Mouse (Mus musculus): ENCODE data around the gene Zfp955b. TPM values are rescaled to one million over a fixed set of nuclear protein-coding genes. Genes with fewer than 3 reads are reported as not detected.
"Not testable (repeated sequence)": the region's sequence is repeated elsewhere in the genome, so short reads cannot be mapped to it uniquely, and the experiment has no call there.

The Zfp955b gene
- 9.8 and 10.4 TPM in 2 replicates for polyA plus RNA-seq (2014; fragmentation: Nextera tagmentation; extraction: Ambion mirVana)

GRCm38 (mm10) chr17:33289039-33289875 is at the start of gene Zfp955b:
Zfp955b (plus strand) TSS chr17:33289544.
- H3K4me3 ChIP-seq (ENCODE audit: low read depth, low read length); H3K27ac ChIP-seq (ENCODE audit: low read depth, low read length); H3K4me2 ChIP-seq (replicated peaks; ENCODE audit: low read depth, low read length); DNase-seq (ENCODE audit: low spot score); H3K9me3 ChIP-seq (ENCODE audit: control insufficient read depth, low read length); H3K4me1 ChIP-seq (replicated peaks; ENCODE audit: control insufficient read depth, insufficient read depth, low read length); H3K27me3 ChIP-seq (ENCODE audit: control insufficient read depth, insufficient read depth, low read length); H3K9ac ChIP-seq (ENCODE audit: low read depth, low read length); H3K36me3 ChIP-seq (ENCODE audit: control insufficient read depth, insufficient read depth, low read length): not testable (repeated sequence)
- peak; percentile 99 for ATAC-seq (ENCODE audit: low FRiP score)
- no CpG with 5 or more reads among the region's 25 CpGs for WGBS

GRCm38 (mm10) chr17:33254530-33255318 is 34.6 kb upstream of the Zfp955b start, which contains the start of gene Zfp955a:
Zfp955a (minus strand) TSS chr17:33255145.
- H3K4me3 ChIP-seq (ENCODE audit: low read depth, low read length); DNase-seq (ENCODE audit: low spot score); H3K4me2 ChIP-seq (replicated peaks; ENCODE audit: low read depth, low read length); H3K36me3 ChIP-seq (ENCODE audit: control insufficient read depth, insufficient read depth, low read length); H3K9ac ChIP-seq (ENCODE audit: low read depth, low read length); H3K27ac ChIP-seq (ENCODE audit: low read depth, low read length); H3K9me3 ChIP-seq (ENCODE audit: control insufficient read depth, low read length); H3K27me3 ChIP-seq (ENCODE audit: control insufficient read depth, insufficient read depth, low read length); H3K4me1 ChIP-seq (replicated peaks; ENCODE audit: control insufficient read depth, insufficient read depth, low read length): not testable (repeated sequence)
- 36% methylated on average over 1 of the region's 34 CpGs for WGBS
- ATAC-seq (ENCODE audit: low FRiP score), result peak; percentile 98

- H3K36me3 ChIP-seq (ENCODE audit: control insufficient read depth, insufficient read depth, low read length); H3K27ac ChIP-seq (ENCODE audit: low read depth, low read length); H3K9me3 ChIP-seq (ENCODE audit: control insufficient read depth, low read length); H3K27me3 ChIP-seq (ENCODE audit: control insufficient read depth, insufficient read depth, low read length); H3K4me3 ChIP-seq (ENCODE audit: low read depth, low read length); H3K4me1 ChIP-seq (replicated peaks; ENCODE audit: control insufficient read depth, insufficient read depth, low read length); DNase-seq (ENCODE audit: low spot score); H3K4me2 ChIP-seq (replicated peaks; ENCODE audit: low read depth, low read length); H3K9ac ChIP-seq (ENCODE audit: low read depth, low read length): not testable (repeated sequence)
- no CpG with 5 or more reads among the region's 2 CpGs for WGBS
- peak; percentile 46 for ATAC-seq (ENCODE audit: low FRiP score)
Measured at GRCm38 (mm10) chr17:33255319-33255657, 34.1 kb upstream of the Zfp955b start.

- ATAC-seq (ENCODE audit: low FRiP score), result no peak
- H3K4me3 ChIP-seq (ENCODE audit: low read depth, low read length), result no peak within 1 kb of the TSS
- no peak for DNase-seq (ENCODE audit: low spot score)
- H3K27ac ChIP-seq (ENCODE audit: low read depth, low read length), result no peak within 1 kb of the TSS
- H3K27me3 ChIP-seq (ENCODE audit: control insufficient read depth, insufficient read depth, low read length), result no peaks in the 10 kb centered on the region
- H3K4me1 ChIP-seq (replicated peaks; ENCODE audit: control insufficient read depth, insufficient read depth, low read length), result no peaks in the 10 kb centered on the region
- 80% methylated on average over 1 of the region's 1 CpGs for WGBS
- H3K4me2 ChIP-seq (replicated peaks; ENCODE audit: low read depth, low read length), result no peak within 1 kb of the TSS
- no peaks in the 10 kb centered on the region for H3K36me3 ChIP-seq (ENCODE audit: control insufficient read depth, insufficient read depth, low read length)
- no peaks in the 10 kb centered on the region for H3K9me3 ChIP-seq (ENCODE audit: control insufficient read depth, low read length)
- H3K9ac ChIP-seq (ENCODE audit: low read depth, low read length), result no peak within 1 kb of the TSS
Measured at GRCm38 (mm10) chr17:33264376-33264775, 25.0 kb upstream of the Zfp955b start, which contains the start of gene Olfr63. Olfr63 (plus strand) TSS chr17:33264676.

GRCm38 (mm10) chr17:33268907-33269306 is 20.4 kb upstream of the Zfp955b start:
- H3K9ac ChIP-seq (ENCODE audit: low read depth, low read length), result no peak overlapping the region
- no peaks in the 10 kb centered on the region for H3K36me3 ChIP-seq (ENCODE audit: control insufficient read depth, insufficient read depth, low read length)
- 90% methylated on average over 9 of the region's 9 CpGs for WGBS
- DNase-seq (ENCODE audit: low spot score) (no peak), ATAC-seq (ENCODE audit: low FRiP score) (no peak)
- H3K4me2 ChIP-seq (replicated peaks; ENCODE audit: low read depth, low read length), result no peak overlapping the region
- H3K4me3 ChIP-seq (ENCODE audit: low read depth, low read length), result no peak overlapping the region
- H3K27me3 ChIP-seq (ENCODE audit: control insufficient read depth, insufficient read depth, low read length), result no peaks in the 10 kb centered on the region
- no peak overlapping the region for H3K27ac ChIP-seq (ENCODE audit: low read depth, low read length)
- no peaks in the 10 kb centered on the region for H3K9me3 ChIP-seq (ENCODE audit: control insufficient read depth, low read length)
- H3K4me1 ChIP-seq (replicated peaks; ENCODE audit: control insufficient read depth, insufficient read depth, low read length), result no peaks in the 10 kb centered on the region

- not testable (repeated sequence) for DNase-seq (ENCODE audit: low spot score); H3K4me2 ChIP-seq (replicated peaks; ENCODE audit: low read depth, low read length); H3K36me3 ChIP-seq (ENCODE audit: control insufficient read depth, insufficient read depth, low read length); ATAC-seq (ENCODE audit: low FRiP score); H3K27ac ChIP-seq (ENCODE audit: low read depth, low read length); H3K4me3 ChIP-seq (ENCODE audit: low read depth, low read length); H3K9ac ChIP-seq (ENCODE audit: low read depth, low read length); H3K4me1 ChIP-seq (replicated peaks; ENCODE audit: control insufficient read depth, insufficient read depth, low read length); H3K9me3 ChIP-seq (ENCODE audit: control insufficient read depth, low read length); H3K27me3 ChIP-seq (ENCODE audit: control insufficient read depth, insufficient read depth, low read length)
- no CpG with 5 or more reads among the region's 9 CpGs for WGBS
Measured at GRCm38 (mm10) chr17:33289876-33290149, 469 bp downstream of the Zfp955b start.

GRCm38 (mm10) chr17:33352981-33353380 is 63.6 kb downstream of the Zfp955b start:
- 0 out of 2 replicates have a peak, but pooled peaks cover 2% of the 10 kb centered on the region for H3K36me3 ChIP-seq (ENCODE audit: control insufficient read depth, insufficient read depth, low read length)
- no peak for DNase-seq (ENCODE audit: low spot score)
- WGBS, result 100% methylated on average over 1 of the region's 1 CpGs
- no peaks in the 10 kb centered on the region for H3K27me3 ChIP-seq (ENCODE audit: control insufficient read depth, insufficient read depth, low read length)
- no peaks in the 10 kb centered on the region for H3K4me1 ChIP-seq (replicated peaks; ENCODE audit: control insufficient read depth, insufficient read depth, low read length)
- ATAC-seq (ENCODE audit: low FRiP score), result no peak
- peaks cover 4% of the 10 kb centered on the region for H3K9me3 ChIP-seq (ENCODE audit: control insufficient read depth, low read length)
- H3K27ac ChIP-seq (ENCODE audit: low read depth, low read length), result no peak overlapping the region
- no peak overlapping the region for H3K4me3 ChIP-seq (ENCODE audit: low read depth, low read length)
- no peak overlapping the region for H3K9ac ChIP-seq (ENCODE audit: low read depth, low read length)
- no peak overlapping the region for H3K4me2 ChIP-seq (replicated peaks; ENCODE audit: low read depth, low read length)
